Mouse (Mus musculus) myocyte (in vitro differentiated cells): ENCODE measurements around the gene Akap5. TPM values are rescaled to one million over a fixed set of nuclear protein-coding genes. Genes with fewer than 3 reads are reported as not detected.

Source experiments
- H3K27me3 ChIP-seq: one replicate; pipeline ENCODE4 v1.6.1; 2011; ENCODE audit not compliant: control insufficient read depth, insufficient read depth, insufficient read length
- H3K36me3 ChIP-seq: one replicate; pipeline ENCODE4 v1.6.1; 2011; ENCODE audit not compliant: control insufficient read depth, insufficient read depth
- H3K4me2 ChIP-seq: one replicate; pipeline ENCODE4 v1.6.1; 2011; ENCODE audit warnings: low read depth, control low read depth
- H3K4me3 ChIP-seq: one replicate; pipeline ENCODE4 v1.5.1; 2011; ENCODE audit warnings: mild to moderate bottlenecking, control low read depth, moderate library complexity
- H3K79me2 ChIP-seq: one replicate; pipeline ENCODE4 v1.6.1; 2011; ENCODE audit not compliant: control insufficient read depth, insufficient read depth
- H3ac ChIP-seq: one replicate; pipeline ENCODE4 v1.6.1; 2011; ENCODE audit not compliant: control insufficient read depth, insufficient read length
- CEBPB ChIP-seq: IDR thresholded peaks from 2 replicates; pipeline ENCODE4 v1.6.1; 2011; ENCODE audit warnings: mild to moderate bottlenecking, moderate library complexity; ENCODE audit not compliant: poor library complexity, insufficient read depth, severe bottlenecking
- E2F4 ChIP-seq: IDR thresholded peaks from one replicate; pipeline ENCODE4 v1.6.1; 2011; ENCODE audit warnings: mild to moderate bottlenecking, control low read depth, moderate library complexity; ENCODE audit not compliant: insufficient read depth
- MAX ChIP-seq: IDR thresholded peaks from one replicate; pipeline ENCODE4 v1.6.1; 2011; ENCODE audit warnings: low read depth, mild to moderate bottlenecking, control low read depth
- MYOD1 ChIP-seq, 3 experiments: IDR thresholded peaks; one replicate each; pipeline ENCODE4 v1.6.1; 2011; ENCODE audit warnings: control low read depth in 2 of 3, low read depth in 2 of 3, mild to moderate bottlenecking in 2 of 3, moderate library complexity in 1 of 3; ENCODE audit not compliant: insufficient read length in 2 of 3, control insufficient read depth in 1 of 3
- MYOG ChIP-seq, 3 experiments: IDR thresholded peaks; one replicate each; pipeline ENCODE4 v1.6.1; 2011; ENCODE audit warnings: control low read depth in 2 of 3, low read depth in 2 of 3, mild to moderate bottlenecking in 2 of 3; ENCODE audit not compliant: insufficient read length in 2 of 3, control insufficient read depth in 1 of 3, insufficient read depth in 1 of 3
- POLR2A ChIP-seq: IDR thresholded peaks from one replicate; pipeline ENCODE4 v1.6.1; 2011; ENCODE audit warnings: low read depth, mild to moderate bottlenecking, control low read depth, moderate library complexity; ENCODE audit not compliant: insufficient read length
- POLR2AphosphoS2 ChIP-seq: IDR thresholded peaks from one replicate; pipeline ENCODE4 v1.6.1; 2011; ENCODE audit warnings: low read depth, control low read depth; ENCODE audit not compliant: insufficient read length
- REST ChIP-seq: IDR thresholded peaks from one replicate; pipeline ENCODE4 v1.6.1; 2011; ENCODE audit warnings: mild to moderate bottlenecking, control low read depth, moderate library complexity; ENCODE audit not compliant: insufficient read depth, insufficient read length
- SRF ChIP-seq: IDR thresholded peaks from one replicate; pipeline ENCODE4 v1.6.1; 2011; ENCODE audit warnings: low read depth; ENCODE audit not compliant: control insufficient read depth, insufficient read length
- TCF12 ChIP-seq: IDR thresholded peaks from one replicate; pipeline ENCODE4 v1.6.1; 2011; ENCODE audit warnings: mild to moderate bottlenecking, control low read depth; ENCODE audit not compliant: poor library complexity, insufficient read depth, severe bottlenecking
- TCF3 ChIP-seq: IDR thresholded peaks from one replicate; pipeline ENCODE4 v1.6.1; 2011; ENCODE audit warnings: low read depth, control low read depth; ENCODE audit not compliant: insufficient read length
- USF1 ChIP-seq: IDR thresholded peaks from one replicate; pipeline ENCODE4 v1.6.1; 2011; ENCODE audit warnings: low read depth, mild to moderate bottlenecking, control low read depth, moderate library complexity
- polyA plus RNA-seq: library from polyadenylated mRNA; unstranded; fragments of >200 nt; fragmentation: generic; extraction: Trizol; gene quantifications from one replicate; pipeline ENCODE4 v1.2.1, GENCODE M21; 2012; ENCODE audit warnings: missing spikeins

Akap5 gene
- polyA plus RNA-seq, 1 experiment = 0.02 TPM

DNA sequence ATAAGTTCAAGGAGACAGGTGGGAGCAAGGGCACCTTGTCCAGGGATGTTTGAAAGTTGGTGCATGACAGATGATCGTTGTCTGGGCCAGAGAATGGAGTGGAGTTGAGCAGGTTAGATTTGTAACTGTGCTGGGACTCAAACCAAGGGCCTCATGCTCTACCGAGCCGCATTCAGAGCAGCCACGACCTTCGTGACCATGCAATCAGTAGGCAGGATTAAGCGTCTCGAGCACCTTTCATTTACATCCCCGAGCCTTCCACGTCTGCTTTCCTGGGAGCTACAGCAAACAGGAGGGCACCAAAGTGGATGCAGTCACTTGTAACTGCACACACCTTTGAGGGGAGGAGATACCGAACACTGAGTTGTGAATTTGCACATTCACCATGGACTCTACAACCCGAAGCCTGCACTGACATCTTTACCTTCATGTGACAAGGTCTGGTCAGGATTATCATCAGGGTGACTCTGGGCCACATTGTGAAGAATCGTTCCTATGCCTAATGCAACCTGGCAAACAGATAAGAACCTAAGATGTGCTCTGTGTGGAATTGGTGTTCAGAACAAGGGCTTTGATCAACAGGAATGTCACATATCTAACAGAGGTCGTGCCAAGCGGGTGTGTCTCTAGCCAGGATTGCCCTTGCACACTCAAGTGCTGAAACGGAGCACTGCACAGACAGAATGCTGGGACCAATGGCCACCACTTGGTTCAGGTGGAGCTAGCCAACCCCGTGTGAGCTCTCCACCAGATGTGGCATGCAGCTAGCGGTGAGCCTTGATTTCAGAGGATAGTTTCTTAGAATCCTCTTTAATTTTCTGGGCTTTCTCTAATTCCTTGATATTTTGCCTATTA, 11.6 kb downstream of the Akap5 start:
- no peak overlapping the region for H3K4me2 ChIP-seq
- TF ChIP-seq REST = no peak
- no peak for TF ChIP-seq E2F4
- no peak for TF ChIP-seq TCF3
- TF ChIP-seq TCF12 = no peak
- no peak for TF ChIP-seq MYOG (IDR thresholded peaks at IDR 0.05; ENCODE audit: control insufficient read depth in 1 of 3, insufficient read depth in 1 of 3, insufficient read length in 2 of 3, low read depth in 2 of 3)
- TF ChIP-seq MAX = no peak
- no peak for TF ChIP-seq POLR2A
- TF ChIP-seq CEBPB = no peak
- no peak for TF ChIP-seq USF1
- TF ChIP-seq POLR2AphosphoS2 = no peak
- TF ChIP-seq MYOD1 (IDR thresholded peaks at IDR 0.05; ENCODE audit: control insufficient read depth in 1 of 3, insufficient read length in 2 of 3, low read depth in 2 of 3) = no peak
- no peak for TF ChIP-seq SRF
- H3K36me3 ChIP-seq = no peaks in the 10 kb centered on the region
- no peaks in the 10 kb centered on the region for H3K79me2 ChIP-seq
- no peak overlapping the region for H3ac ChIP-seq
- H3K27me3 ChIP-seq = no peaks in the 10 kb centered on the region
- H3K4me3 ChIP-seq = no peak overlapping the region

DNA sequence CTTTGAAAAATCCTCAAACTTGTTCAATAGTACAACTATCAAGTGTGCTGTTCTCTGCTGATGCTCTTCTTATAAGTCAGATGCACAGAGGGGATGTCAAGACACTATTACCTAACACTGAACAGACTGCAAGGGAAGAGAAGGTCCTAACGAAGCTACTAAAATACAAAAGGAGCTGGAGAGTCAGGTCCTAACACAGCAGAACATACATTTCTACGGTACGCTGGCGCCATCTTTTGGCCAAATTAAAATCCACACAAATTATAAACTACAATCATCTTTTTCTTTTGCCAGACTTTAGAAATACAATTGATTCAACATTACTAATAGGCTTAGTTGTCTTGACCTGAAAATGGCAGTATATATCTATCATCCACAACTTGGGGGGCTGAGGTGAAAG, 16.4 kb downstream of the Akap5 start:
- H3K27me3 ChIP-seq = no peaks in the 10 kb centered on the region
- no peaks in the 10 kb centered on the region for H3K79me2 ChIP-seq
- H3K4me2 ChIP-seq = no peak overlapping the region
- no peak overlapping the region for H3K4me3 ChIP-seq
- no peaks in the 10 kb centered on the region for H3K36me3 ChIP-seq
- no peak overlapping the region for H3ac ChIP-seq
- TF ChIP-seq POLR2A (no peak), SRF (no peak), POLR2AphosphoS2 (no peak), MYOG (IDR thresholded peaks at IDR 0.05; ENCODE audit: control insufficient read depth in 1 of 3, insufficient read depth in 1 of 3, insufficient read length in 2 of 3, low read depth in 2 of 3) (no peak), TCF3 (no peak), MYOD1 (IDR thresholded peaks at IDR 0.05; ENCODE audit: control insufficient read depth in 1 of 3, insufficient read length in 2 of 3, low read depth in 2 of 3) (no peak), TCF12 (no peak), REST (no peak), CEBPB (no peak), MAX (no peak), USF1 (no peak), E2F4 (no peak)

DNA sequence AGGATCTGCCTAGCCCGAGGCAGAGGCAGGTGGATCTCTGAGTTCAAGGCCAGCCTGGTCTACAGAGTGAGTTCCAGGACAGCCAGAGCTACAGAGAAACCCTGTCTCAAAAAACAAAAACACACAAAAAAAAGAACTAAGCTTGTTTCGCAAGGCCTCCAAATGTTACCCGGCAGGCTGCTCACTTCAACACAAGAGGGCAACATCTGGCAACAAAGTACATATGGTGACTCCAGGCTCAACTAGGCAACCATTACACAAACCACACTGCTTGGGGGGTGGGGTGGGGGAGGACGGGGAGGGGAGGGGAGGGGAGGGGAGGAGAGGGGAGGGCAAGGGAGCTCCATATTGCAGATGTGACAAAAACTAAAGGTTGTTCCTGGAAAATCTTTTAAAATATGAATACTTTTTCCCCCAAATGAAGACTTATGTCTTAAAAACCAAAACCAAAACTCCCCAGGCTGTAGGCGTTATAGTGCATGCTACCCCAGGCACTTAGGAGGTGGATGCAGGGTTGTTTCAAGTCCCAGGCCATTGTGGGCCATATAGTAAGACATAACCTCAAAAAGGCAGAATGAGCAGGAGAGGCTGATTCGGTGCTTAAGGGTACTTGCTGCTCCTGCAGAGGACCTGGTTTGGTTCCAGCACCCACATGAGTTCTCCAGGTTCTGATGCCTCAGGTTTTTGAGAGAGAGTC, 21.2 kb downstream of the Akap5 start:
- H3K4me3 ChIP-seq = no peak overlapping the region
- TF ChIP-seq TCF3 (no peak), CEBPB (0 out of 2 replicates have a peak, but pooled peaks have one; percentile 26)
- H3ac ChIP-seq = no peak overlapping the region
- no peak overlapping the region for H3K4me2 ChIP-seq
- H3K36me3 ChIP-seq = peaks cover 8% of the 10 kb centered on the region
- H3K79me2 ChIP-seq = no peaks in the 10 kb centered on the region
- no peaks in the 10 kb centered on the region for H3K27me3 ChIP-seq

DNA sequence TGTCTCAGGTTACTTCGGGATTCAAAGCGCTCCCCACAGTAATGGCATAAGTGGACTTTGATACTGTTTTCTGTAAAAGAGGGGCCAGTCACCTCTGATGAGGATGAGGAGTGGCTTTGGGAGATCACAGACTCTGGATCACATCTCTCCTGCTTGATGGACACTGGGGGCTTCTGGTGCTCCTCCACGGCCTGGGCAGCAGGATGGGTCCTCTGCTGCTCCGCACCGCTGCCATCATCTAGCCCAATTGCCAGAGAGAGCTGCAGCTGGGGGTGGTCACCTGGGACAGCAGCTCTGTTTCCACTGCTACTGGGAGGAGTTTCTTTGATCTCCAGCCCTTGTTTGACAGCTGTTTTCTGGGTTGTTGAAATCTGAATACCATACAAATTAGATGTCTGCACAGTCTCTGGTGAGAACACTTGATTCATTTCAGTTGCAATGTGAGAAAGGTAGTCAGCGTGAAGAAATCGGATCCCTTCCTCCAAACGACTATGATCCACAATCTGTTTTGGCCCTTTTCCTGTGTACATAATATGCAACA, 25.1 kb downstream of the Akap5 start:
- H3ac ChIP-seq = no peak overlapping the region
- H3K27me3 ChIP-seq = no peaks in the 10 kb centered on the region
- no peaks in the 10 kb centered on the region for H3K79me2 ChIP-seq
- H3K36me3 ChIP-seq = peaks cover 17% of the 10 kb centered on the region
- H3K4me2 ChIP-seq = no peak overlapping the region
- no peak overlapping the region for H3K4me3 ChIP-seq
- TF ChIP-seq SRF = no peak
- no peak for TF ChIP-seq REST
- TF ChIP-seq USF1 = no peak
- no peak for TF ChIP-seq CEBPB
- TF ChIP-seq TCF12 = no peak
- TF ChIP-seq POLR2AphosphoS2 = no peak
- no peak for TF ChIP-seq MYOD1 (IDR thresholded peaks at IDR 0.05; ENCODE audit: control insufficient read depth in 1 of 3, insufficient read length in 2 of 3, low read depth in 2 of 3)
- no peak for TF ChIP-seq POLR2A
- no peak for TF ChIP-seq E2F4
